Mouse (Mus musculus) lung, adult 18-20 months (tissue): ENCODE results near the gene Msi1.

ENCODE experiments used
- DNase-seq, 2 experiments: peaks; one replicate each; pipeline ENCODE4 v3.0.0; 2022; ENCODE audit warnings: mixed read lengths in 2 of 2

The Msi1 gene

GRCm38 (mm10) chr5:115470766-115471531, 41.5 kb downstream of the Msi1 start:
- DNase-seq, result peak; percentile 47 to 65

GRCm38 (mm10) chr5:115473191-115473590, 43.8 kb downstream of the Msi1 start:
- no peak for DNase-seq

- no peak for DNase-seq
Observed at GRCm38 (mm10) chr5:115474174-115474828, 44.9 kb downstream of the Msi1 start.

DNA sequence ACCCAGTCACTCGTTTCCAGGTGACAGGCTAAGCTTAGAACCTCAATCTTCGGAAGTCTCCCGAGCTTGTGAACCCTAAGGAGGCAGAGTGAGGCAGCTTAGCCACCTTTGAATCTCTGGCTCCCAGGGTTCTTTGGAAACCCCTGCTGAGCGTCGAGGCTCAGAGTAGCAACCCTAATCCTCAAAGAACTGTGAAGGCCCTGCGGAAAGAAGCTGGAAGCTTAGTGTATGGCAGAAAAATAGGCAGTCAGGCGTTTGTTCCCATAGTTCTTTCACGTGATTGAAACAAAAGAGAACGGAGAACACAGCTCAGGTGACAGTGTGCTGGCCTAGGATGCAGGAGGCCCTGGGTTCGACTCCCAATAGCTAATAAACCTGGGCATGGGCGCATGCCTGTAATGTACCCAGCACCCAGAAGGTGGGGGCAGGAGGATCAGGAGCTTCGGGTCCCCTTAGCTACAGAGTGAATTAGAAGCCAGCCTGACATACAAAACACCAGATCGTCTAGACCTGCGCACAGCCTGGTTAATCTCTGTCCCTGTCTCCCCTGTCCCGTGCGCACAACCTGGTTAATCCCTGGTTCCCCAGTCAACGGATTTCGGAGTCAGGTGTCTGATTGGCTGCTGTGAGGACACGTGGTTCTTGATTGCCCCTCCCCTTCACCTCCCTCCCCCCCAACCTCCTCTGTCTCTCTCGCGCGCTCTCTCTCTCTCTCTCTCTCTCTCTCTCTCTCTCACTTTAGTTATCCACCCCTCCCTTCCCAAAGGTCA, 46.1 kb downstream of the Msi1 start:
- peak in 1 of 2 experiments; percentile 41 for DNase-seq

GRCm38 (mm10) chr5:115476107-115476727, 46.8 kb downstream of the Msi1 start:
- DNase-seq, result no peak

GRCm38 (mm10) chr5:115479561-115479960, 50.2 kb downstream of the Msi1 start:
- no peak for DNase-seq

DNA sequence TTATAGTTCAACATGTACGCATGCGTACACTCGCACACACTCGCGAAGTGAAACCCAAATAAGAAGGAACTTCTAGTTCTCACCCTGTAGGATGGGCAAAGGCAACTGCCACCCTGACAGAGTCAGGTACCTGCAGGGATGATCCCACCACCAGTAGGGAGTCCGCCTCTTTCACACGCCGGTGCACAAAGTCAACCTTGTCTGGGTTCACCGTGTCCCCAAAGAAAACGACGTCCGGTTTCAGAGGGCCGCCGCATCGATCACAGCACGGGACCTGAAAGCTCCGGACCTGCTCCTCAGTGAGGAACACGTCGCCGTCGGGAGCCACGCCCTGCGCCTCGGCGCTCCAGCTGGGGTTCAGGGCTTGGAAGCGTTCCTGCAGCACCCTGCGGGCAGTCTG, 50.7 kb downstream of the Msi1 start:
- DNase-seq, result peak in 1 of 2 experiments; percentile 54

DNA sequence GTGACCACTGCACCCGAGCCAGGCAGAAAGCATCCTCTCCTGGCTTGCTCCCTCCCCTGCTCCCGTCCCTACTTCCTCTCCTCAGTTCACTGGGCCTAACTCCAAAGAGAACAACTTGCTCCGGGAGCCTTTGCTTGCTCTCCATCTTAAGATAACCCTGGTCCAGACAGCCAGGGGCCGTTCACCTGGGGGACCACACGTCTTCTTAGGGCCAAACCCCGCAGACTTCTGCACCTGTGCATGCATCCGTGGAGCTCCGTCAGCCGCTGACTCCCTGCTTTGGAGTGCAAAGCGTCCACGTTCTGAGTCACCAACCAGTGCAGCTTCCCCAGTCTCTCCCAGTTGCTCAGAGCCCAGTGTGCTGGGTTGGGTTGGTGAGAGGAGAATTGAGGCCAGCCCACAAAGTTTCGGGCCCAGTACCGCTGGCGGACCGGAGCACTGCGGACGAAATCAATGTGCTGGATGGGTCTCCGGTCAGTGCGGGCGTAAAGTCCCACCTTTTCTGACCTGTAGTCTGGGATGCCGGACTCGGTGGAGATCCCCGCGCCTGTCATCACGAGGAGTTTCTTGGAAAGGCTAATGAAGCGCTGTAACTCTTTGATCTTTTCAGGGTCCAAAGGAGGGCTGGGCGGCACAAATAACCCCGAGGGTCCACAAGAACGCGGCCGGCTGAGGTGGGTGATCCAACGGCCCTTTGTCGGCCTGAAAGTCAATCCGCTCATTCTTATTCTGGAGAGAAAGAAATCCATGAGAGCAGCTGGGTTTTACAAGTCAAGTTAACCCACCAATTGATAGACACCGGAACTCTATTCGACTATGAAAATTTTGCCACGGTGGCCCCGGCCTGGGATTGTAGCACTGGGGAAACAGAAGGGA, 53.2 kb downstream of the Msi1 start:
- DNase-seq, result no peak

DNA sequence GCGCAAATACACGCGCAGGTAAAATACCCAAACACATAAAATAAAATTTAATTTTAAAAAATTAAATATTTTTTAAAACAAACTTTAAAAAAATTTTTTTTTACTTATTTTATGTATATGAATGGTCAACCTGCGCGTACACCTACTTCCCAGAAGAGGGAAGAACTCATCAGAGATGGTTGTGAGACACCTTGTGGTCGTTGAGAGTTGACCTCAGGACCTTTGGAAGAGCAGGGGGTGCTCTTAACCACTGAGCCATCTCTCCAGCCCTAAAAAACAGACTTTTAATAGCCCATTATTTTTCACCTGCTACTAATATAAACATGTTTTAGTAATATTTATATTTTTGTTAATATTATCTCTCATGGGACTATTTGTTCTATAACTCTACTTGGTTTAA, 54.0 kb downstream of the Msi1 start:
- DNase-seq, result no peak

GRCm38 (mm10) chr5:115483947-115484920, 54.8 kb downstream of the Msi1 start, which contains the start of gene Sirt4:
Sirt4 (minus strand) TSS chr5:115484725.
- peak; percentile 90 to 93 for DNase-seq

DNA sequence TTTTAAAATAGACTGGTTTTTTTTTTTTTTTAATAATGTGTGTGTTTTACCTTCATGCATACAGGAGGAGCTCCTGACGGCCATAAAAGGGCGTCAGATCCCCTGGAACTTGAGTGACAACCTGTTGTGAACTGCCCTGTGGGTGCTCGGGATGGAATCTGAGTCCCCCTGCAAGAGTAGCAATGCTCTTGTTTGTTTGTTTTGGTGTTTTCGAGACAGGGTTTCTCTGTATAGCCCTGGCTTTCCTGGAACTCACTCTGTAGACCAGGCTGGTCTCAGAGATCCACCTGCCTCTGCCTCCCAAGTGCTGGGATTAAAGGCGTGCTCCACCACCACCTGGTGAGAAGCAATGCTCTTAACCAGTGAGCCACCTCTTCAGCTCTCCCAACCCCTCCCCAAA, 55.6 kb downstream of the Msi1 start:
- DNase-seq, result no peak

- no peak for DNase-seq
Observed at GRCm38 (mm10) chr5:115485489-115486205, 56.2 kb downstream of the Msi1 start.

GRCm38 (mm10) chr5:115486726-115487125, 57.3 kb downstream of the Msi1 start:
- no peak for DNase-seq

- no peak for DNase-seq
Observed at GRCm38 (mm10) chr5:115487353-115487752, 58.0 kb downstream of the Msi1 start.

DNA sequence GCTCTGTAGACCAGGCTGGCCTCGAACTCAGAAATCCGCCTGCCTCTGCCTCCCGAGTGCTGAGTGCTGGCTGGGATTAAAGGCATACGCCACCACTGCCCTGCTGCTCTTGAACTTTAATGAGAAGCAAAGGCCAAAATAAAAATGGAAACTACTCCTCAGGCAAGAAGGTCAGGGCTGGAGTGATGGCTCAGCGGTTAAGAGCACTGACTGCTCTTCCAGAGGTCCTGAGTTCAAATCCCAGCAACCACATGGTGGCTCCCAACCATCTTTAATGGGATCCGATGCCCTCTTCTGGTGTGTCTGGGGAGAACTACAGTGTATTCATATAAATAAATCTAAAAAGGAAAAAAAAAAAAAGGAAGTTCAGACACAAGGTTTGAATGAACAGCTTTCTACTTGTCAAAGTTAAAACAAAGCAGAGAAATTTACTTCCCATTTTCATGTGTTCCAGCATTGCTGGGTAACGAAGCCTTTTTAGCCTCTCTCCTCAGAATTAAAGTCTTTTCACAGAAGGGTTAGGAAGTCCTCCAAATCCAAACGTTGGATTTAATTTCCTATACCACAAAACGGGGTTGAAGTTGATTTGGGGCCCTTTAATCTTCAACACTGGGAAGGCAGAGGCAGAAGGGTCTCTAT, 58.7 kb downstream of the Msi1 start:
- DNase-seq, result no peak

- peak; percentile 81 to 83 for DNase-seq
Observed at GRCm38 (mm10) chr5:115488841-115489698, 59.7 kb downstream of the Msi1 start.

DNA sequence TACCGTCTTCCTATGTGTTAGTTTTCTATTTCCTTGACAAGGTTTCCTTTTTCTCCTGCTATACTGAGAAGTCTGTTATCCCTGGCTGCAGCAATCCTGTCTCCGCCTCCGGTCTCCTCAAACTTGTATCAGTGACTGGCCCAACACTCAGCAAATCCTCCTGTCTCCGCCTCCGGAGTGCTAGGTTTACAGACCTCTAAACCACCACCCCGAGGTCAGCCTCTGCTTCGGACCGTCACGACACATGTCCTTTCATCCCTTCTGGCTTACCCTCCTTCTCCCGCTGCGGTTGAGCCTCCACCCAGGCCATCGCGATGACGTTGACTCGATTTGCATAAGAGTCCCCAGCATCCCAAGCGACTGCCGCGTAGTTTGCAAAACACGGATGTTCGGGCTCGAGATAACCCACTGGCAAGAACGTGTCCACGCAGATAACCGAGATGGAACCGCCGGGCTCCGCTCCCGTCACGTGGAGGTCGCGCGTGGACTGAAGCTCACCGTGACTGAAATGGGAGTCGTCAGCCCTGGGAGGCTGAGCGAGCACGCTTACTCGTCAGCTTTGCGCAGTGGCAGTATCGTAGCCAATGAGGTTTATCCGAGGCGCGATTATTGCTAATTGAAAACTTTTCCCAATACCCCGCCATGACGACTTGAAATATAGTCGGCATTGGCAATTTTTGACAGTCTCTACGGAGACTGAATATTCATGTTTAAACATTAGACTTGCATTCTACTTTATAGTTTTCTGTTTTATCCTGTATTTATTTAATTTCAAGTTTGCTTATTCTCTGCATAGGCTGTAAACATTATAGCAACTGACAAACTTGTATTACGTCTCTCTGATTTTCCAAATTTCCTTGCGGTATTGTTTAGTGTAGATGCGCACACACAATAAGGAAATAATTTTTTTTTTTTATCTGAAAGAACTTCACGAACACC, 60.6 kb downstream of the Msi1 start:
- peak; percentile 89 to 91 for DNase-seq
